Mouse (Mus musculus): ENCODE data around the gene 7420426K07Rik. TPM values are rescaled to one million over a fixed set of nuclear protein-coding genes. Genes with fewer than 3 reads are reported as not detected.

7420426K07Rik gene
- not detected in 4 replicates for total RNA-seq (2023; ENCODE audit: inconsistent age)

GRCm38 (mm10) chr9:98902819-98903218 lies at the start of gene 7420426K07Rik:
Gene 7420426K07Rik (plus strand): TSS chr9:98903119.

GRCm38 (mm10) chr9:98856210-98856609 lies 46.7 kb upstream of the 7420426K07Rik start, which contains the start of gene Prr23a2:
Gene Prr23a2 (plus strand): TSS chr9:98856494.

GRCm38 (mm10) chr9:98864571-98864970 lies 38.3 kb upstream of the 7420426K07Rik start, which contains the start of gene Prr23a3:
Gene Prr23a3 (plus strand): TSS chr9:98864767.

Other genes starting within 250 kb of the 7420426K07Rik start
- gene Prr23a1, start 60.6 kb upstream of the 7420426K07Rik start, total RNA-seq (2023; ENCODE audit: inconsistent age), result not detected in 4 replicates
- gene Prr23a2, start 46.6 kb upstream of the 7420426K07Rik start, total RNA-seq (2023; ENCODE audit: inconsistent age), result not detected in 4 replicates
- gene Prr23a3, start 38.4 kb upstream of the 7420426K07Rik start, total RNA-seq (2023; ENCODE audit: inconsistent age), result not detected in 4 replicates
- not detected in 4 replicates for gene Foxl2, start 52.2 kb downstream of the 7420426K07Rik start, total RNA-seq (2023; ENCODE audit: inconsistent age)
- 26.3 to 37.0 TPM (median 33.4 TPM) in 4 replicates for gene Faim, start 83.3 kb downstream of the 7420426K07Rik start, total RNA-seq (2023; ENCODE audit: inconsistent age)
- not detected in 4 replicates for gene Gm1123, start 132.6 kb downstream of the 7420426K07Rik start, total RNA-seq (2023; ENCODE audit: inconsistent age)
- gene Pik3cb, start 237.5 kb downstream of the 7420426K07Rik start, total RNA-seq (2023; ENCODE audit: inconsistent age), result 1.2 to 2.2 TPM (median 2.0 TPM) in 4 replicates